Mouse (Mus musculus) kidney, postnatal 36 days (tissue): ENCODE measurements at regions not wholly inside any gene's neighbourhood (a gene's known extent, or its start where the extent isn't known, plus 50 kb on each side); places are given as distances from the start of the nearest gene placed in this dataset.
"Not testable (repeated sequence)": the region's sequence is repeated elsewhere in the genome, so short reads cannot be mapped to it uniquely, and the experiment has no call there.

Source experiments
- DNase-seq, 2 experiments: peaks; one replicate each; pipeline ENCODE4 v3.0.0; 2021 to 2022; ENCODE audit warnings: mixed read lengths in 2 of 2

DNA sequence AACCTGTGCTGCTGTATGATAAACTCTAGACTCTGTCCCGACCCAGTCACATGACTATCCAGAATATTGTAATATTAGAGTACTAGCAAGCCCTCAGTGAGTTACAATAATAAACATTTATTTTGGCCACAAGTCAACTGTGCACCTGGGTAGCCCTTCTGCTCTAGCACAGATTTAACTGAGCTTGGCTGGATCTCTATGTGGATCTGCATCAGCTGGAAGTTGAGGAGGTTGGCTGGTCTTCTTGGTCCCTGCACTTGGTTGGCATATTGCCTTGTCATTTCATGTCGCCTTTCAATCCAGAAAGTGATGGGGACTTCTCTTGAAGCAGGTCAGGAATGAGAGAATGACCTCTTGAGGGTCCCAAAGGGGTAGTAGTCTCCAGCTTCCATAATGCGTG is 191.5 kb downstream of the Kctd12 start:
- DNase-seq, result no peak

DNA sequence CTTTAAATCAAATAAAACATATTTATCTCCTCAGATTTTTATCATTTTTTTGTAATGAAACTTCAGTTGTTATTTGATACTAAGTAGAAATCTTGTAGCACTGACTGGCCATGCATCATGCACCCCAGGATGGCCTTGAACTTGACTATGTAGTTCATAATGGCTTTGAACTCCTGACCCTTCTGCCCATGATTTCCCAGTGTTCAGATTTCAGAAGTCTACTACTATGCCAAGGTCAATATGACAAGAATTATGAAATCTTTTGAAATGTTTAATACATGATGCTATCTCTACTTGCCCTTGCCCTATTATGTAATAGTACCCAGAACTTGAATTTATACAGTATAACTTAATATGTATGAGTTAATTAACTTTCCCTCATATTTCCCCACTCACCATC is 200.2 kb downstream of the Kctd12 start:
- DNase-seq, result no peak

DNA sequence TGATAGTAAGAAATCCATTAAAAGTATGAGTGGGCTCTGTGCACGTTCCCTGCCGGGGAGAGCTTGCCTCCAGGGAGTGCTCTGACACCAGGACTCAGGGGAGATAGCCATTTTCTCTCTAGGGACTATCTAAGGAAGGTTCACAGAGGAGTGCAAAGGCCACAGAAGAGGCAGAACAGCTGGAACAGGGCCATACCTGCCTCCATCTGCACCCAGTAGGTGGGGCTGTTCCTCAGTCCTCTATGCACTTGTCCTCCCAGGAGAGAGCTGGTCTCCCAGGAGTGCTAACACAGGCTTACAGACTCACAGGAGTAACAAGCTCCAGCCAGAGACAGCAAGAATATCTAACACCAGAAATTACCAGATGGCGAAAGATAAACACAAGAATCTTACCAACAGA is 212.7 kb downstream of the Kctd12 start:
- DNase-seq, result peak; percentile 40 to 72

DNA sequence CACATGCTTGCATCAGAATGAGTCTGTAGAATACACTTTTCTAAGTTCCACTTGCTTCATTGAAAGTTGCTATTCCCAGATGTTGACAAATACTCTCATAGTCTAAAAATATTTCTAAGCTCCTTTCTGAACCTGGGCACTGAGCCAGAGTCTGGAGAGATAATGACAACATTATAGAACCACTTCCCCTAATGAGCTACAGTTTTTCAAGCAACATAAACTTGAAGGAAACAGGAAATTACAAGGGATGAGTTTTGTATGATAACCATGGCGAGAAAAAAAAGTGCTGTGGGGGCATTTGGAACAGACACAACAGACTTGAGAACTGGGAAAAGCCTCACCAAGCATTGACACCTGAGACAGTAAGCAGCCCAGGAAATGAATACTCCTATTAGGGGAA is 233.8 kb downstream of the Kctd12 start:
- peak; percentile 8 to 22 for DNase-seq

DNA sequence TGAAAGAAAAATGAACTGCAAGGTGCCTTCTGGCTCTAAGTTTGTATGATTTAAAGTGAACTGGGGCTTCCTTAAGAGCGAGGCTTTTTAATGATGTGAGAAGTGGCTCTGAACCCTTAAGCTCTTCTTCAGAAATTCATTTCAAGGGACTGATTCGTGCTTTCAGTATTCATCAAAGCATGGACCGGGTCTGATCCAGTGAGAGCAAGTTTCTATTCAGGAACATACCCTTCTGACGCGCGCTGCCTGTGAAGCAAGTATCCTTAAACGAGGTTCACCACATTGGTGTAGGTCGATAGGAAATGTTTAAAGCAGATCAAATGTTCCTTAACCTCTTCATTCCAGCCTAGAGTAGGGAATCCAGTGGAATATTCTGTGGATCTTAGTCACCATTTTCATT is 240.1 kb downstream of the Kctd12 start:
- DNase-seq, result no peak

DNA sequence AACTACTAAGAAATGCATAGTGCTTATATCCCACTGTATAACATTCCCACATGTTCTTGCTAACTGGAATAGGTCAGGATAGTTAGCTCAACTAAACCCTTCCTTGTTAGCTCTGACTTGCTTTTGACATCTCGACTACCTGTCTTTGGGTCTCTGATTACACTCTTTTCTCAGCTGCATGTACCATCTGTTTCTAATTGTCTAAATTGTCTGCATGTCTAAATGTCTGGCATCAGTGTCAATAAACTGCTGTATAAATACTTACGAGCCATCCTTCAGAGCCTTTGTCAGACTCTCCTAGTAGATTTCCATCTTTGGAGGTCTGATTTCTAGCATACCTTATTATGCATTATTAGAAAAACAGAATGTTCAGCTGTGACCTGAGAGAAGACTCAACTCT is 245.8 kb downstream of the Kctd12 start:
- no peak for DNase-seq

DNA sequence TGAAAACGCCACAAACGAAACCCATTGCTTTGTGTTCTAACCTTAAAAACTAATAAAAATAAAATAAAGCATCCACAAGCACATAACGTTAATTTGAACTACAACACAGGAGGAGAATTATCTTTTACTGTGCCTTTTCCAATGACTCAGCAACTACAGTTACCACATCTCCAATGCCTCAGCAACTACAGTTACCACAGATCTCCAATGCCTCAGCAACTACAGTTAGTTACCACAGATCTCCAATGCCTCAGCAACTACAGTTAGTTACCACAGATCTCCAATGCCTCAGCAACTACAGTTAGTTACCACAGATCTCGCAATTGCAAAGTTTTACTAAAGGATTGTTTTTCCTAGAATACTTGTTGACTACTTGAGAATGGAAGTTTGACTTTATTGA is 248.7 kb downstream of the Kctd12 start:
- not testable (repeated sequence) for DNase-seq

DNA sequence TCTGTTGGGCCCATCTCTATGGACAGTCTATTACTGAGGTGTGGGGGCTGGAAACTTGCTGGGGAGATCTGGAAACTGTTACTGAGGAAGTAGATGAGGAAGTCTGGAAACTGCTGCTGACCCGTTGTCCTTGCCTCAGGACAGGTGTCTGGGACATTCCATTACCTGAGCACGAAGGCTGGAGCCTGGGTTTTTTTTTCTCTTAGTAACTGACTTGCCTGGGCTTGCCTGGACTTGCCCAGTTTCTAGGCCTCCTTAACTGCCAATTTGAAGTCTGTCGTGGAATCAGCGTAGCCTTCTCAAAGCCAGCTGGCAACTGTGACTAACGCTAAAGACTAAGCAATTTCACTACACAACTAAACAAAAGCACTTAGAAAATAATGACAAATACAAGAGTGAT is 250.7 kb downstream of the Kctd12 start:
- DNase-seq, result peak; percentile 40 to 62

DNA sequence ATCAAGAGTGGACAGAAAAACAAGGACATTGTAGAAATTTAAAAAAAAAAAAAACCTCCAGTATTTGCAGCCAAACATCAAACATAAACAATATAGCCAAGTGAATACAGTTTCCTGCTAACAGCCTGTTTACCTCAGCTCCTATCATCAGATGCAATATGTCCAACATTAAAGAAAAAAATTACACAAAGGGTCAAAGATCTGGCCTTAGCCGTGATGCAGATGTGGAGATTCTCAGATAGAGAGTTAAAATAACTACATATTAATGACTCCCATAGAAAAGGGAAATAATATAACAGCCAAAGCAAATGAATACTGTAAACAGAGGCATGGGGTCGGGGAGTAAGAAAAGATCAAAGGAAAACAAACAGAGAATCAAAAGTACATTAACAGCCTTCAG is 259.8 kb downstream of the Kctd12 start:
- DNase-seq, result no peak

DNA sequence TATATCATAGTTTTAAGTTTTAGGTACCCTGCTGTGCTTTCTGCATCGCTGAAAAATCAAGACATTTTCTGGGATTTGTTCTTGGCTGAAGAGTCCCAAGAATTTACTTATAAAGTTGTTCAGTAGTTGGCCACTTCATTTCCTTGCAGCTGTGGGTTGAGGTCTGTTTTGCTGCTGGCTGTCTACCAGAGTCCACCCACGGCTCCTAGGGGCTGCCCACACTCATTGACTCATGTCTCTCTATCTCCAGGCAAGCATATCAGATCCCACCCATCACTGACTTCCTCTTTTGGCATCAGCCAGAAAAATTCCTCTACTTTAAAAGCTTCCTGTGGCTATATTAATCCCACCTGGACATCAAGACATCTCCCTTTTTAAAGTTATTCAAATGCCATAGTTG is 263.9 kb downstream of the Kctd12 start:
- no peak for DNase-seq

DNA sequence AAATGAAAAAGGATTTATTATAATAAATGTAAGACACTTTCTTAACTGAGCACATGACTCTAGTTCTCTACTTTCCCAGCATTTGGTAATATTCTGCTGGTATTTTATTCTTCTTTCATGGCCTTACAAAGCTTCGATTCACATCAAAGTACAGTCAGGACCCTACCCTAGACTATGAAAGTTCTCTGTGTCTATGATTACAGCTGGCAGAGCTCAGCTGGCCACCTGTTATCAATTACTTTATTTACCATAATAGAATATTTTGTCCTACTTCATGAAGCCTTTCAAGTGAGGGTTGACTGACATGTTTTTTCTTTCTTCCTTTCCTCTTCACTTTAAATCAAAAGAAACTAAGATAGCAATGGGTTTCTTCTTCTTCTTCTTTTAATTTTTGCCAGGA is 269.8 kb downstream of the Kctd12 start:
- no peak for DNase-seq

DNA sequence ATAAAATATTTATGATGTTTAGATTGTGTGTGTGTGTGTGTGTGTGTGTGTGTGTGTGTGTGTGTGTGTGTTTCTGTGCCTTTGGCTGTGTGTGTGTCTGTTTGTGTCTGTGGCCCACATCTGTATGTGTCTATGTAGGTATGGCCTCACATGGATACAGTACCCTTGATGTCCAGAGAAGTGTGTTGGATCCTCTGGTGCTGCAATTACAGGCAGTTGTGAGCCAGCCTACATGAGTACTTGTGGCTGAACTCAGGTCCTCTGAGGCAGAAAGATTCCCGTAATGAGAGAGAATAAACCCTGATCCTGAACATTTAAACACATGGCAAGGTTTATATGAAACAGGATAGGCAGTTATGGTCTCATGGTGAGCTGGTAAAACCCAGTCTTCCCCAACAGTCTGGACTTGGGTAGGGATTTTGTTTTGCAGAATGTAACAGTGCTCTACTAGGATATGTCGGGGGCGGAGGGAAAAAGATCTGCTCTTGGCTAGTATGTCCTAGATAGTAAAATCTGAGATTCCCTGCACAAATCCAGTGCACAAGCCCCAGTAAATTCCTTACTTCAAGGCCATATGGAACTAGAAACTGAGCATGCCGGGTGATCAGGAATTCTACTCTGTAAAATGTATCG is 275.6 kb downstream of the Kctd12 start:
- no peak for DNase-seq

DNA sequence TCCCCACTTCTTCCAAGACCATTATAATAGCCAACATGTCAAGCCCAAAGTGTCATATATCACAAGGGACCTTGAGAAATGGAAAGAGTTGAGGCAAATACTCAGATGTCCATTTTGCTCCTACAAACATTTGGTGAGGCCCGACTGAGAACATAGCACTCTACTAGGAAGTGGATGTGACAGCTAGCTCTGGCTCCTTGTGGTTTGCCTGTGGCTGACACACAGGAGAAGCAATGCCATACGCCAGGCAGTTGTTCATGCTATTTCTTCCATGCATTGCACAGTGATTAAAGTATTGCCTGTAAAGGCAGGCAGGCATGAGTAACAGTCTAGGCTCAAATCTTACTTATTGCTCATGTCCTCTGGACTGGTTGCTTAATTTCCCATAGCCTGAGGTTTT is 281.3 kb downstream of the Kctd12 start:
- no peak for DNase-seq

DNA sequence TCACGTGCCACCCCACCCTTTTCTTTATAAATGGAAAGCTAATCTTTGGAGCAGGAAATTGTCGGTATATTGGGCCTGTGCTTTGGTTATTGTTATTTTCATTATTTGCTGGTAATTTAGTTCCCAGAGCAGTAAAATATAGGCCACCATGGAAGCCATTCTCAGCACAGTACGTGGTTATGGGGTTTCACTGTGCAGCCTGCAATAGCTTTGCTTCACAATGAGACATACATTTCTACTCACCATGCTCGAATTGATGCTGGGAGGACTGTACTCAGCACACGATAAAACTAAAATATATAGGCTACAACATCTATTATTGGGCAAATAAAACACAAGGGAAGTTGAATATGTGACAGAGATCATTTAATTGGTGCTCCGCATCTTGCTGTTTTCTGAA is 282.0 kb downstream of the Kctd12 start:
- no peak for DNase-seq

DNA sequence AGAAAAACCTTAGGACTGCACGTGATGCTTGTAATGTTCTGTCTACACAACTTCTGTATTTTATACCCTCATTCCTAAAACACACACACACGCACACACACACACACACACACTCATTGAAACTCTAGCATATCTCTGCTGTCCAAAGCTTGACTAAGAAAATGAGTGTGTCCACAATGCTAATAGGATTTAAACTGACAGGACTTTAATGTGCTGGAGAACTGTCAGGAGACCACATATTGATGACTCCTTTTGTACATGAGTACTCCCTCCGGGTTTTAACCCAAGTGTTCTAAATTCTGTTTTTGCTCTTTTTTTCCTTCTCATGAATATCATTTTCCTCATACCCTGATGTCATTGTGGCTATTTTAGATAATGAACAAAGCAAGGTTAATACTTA is 283.4 kb downstream of the Kctd12 start:
- no peak for DNase-seq

DNA sequence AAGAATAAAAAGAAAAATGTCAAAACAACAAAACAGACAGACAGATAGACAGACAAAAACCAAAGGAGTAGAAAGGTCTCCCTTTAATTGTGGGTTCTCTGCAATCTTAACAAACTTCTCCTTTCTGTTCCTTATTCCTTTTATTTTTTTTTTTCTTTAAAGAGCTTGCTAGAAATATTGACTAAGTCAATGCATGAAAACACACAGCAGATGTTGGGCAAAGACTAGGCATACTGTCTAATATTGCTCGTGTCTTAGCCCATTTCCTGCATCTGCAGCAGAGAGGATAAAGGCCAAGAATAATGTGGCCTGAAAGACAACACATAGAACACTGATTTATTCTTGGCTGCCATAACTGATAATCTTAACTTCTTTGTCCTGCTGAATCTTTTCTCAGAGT is 295.6 kb downstream of the Kctd12 start:
- DNase-seq, result no peak

DNA sequence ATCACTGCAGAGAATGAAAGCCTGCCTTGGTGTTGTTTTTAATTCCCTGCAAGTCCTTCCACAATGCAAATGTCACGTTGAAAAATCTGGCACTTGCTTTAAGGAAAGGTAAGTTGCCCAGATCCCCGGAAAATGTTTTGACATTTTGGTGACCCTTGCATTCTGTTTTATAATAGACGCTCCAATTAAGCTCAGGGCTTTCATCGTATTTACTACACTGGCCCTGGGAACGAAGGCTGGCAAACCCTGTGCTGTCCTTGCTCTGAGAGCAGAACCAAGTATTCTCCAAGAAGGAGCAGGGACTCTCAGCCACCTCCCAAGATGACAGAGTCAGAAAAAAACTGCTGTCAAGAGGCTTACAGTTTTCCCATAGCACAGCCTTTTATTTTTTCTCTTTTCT is 305.9 kb downstream of the Kctd12 start:
- DNase-seq, result no peak

DNA sequence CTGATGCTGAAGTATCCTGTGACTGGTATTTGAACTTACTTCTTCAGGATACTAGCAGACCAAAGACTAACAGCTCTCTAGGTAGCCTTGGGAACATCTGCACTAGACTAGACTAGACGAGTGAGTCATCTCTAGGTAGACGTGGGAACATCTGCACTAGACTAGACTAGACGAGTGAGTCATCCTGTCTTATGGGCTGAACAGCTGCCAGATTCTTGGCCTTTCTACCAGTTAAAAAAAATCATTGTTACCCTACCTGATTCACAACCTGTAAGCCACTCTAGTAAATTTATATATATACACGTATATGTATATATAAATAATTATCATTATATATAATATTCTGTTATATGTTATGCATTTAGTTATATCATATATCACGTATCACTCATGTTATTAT is 307.8 kb downstream of the Kctd12 start:
- DNase-seq, result no peak

DNA sequence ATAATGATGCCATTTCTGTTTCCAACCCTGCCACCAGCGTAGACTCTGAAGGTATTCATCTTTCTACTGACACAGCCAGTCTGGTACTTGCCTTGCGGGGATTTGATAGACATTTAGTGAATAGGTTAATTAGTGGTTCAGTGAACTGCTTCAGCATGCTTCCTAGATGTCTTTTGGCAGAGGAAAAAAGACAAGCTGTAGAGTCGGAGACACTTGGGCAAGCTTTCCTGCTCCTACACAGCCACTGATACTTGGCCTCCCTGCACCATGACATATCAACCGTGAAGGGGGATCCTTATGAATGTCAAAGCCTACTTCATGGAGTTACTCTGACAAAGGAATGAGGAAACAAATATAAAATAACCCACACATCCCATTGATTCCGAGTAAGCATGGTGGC is 308.7 kb downstream of the Kctd12 start:
- no peak for DNase-seq

DNA sequence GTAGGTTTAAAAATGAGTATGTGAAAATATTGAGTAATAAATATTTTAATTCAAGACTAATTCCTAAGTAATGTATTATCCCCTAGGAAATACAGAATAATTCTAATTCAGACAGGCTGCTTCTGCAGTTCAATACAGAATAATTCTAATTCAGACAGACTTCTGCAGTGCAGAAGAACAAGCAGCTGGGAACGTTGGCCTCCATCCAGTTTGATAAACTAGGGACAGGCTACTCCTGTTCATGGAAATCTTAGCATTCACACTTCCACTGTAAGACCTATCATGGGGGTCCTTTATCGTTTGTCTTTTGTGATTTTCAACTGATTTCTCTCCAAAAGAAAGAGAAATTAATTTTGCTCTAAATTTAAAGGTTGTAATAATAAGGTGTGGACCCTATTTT is 319.2 kb downstream of the Kctd12 start:
- no peak for DNase-seq

DNA sequence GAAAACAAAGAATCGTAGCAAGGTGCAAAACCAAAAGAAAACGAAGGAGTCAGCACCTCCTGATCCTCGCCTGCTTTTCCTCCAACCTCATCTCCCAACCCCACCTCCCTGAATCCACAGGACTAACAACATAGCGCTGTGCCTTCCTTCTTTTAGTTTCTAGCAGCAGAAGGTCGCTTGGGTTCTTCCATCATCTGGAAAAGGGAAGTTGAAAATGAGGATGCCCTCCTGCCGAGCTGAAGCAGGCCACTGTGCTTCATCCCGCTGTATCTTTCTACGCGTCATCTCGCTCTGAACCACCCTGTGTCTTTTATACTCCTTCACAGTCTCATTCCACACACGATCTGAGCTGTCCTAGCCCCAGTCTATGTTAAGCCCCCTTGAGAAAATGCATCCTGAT is 322.1 kb downstream of the Kctd12 start:
- DNase-seq, result no peak

DNA sequence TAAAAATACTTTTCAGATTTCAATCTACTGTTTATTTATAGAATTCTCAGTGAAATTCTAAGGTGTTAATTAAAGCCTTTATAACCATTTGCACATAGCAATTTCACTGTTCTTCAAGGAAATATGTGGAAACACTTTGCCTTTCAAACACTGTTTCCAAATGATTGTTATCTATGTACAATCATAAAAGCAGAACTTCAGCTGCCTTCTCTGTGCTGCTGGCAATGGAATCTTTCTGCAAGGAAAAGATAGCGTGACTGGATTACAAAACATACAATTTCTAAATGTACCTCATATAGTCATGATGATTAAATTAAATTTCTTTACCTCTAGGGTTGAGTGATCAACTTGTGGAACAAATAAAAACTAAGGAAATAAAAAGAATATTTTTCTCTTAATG is 326.2 kb downstream of the Kctd12 start:
- no peak for DNase-seq

DNA sequence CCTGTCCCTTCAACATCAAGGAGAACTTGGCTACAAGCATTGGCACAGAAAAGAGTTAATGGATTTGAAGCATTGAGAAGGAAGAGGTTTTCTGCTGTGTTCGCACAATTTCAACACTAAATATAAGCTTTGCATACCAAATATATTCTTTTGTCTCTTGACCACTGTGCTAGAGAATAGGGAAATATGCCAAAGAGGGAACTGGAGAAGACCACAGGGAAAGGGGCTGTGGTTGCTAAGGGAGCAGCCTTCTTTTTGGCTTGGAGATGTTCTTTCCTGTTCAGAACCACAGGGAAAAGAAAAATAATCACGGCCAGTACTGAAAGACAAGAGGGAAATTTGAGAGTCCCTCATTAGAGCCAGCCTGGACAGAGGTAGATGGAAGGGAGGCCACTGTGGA is 352.8 kb downstream of the Kctd12 start:
- DNase-seq, result no peak

DNA sequence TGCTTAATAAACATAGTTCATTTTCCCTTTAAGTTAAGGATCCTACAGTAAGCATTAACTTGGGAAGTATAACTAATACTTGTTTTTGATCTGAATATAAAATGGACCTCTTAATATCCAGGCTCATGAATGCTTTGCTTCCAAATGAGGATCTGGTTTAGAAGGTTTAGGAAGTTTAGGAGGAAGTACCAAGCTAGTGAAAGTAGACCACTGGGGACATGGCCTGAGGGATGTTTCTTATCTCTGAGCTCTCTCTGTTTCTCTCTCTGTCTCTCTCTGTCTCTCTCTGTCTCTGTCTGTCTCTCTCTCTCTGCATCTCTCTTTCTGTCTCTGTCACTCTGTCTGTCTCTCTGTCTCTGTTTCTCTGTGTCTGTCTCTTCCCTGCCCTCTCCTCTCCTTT is 360.9 kb downstream of the Kctd12 start:
- DNase-seq, result no peak

DNA sequence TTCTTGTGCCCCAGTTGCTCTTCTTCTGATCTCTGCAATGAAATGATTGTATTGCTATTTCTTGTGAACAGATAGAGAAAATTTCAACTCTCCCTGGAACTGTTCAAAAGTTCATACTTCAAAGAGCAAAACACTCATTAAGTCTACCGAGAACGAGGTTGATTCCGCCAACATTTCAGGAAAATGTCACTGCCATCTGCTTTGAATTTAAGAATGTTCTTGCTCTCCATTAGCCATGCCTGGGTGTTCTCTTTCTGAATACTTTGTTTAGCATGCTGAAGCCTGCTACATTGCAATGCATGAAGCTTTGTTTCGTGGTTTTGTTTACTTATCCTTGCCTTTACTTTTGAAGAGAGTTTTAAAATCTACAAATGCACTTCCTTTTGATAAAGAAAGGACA is 363.4 kb downstream of the Kctd12 start:
- DNase-seq, result no peak
